12 mouse cellular contexts compared by ENCODE assay signal in genomic region chr6:100525496-100525895, GRCm38 (mm10).
A peak's percentile ranks its signal among the peaks of the same experiment; 100 is the strongest.
DNase-seq lines count a peak whose midpoint lies in the region; ATAC-seq lines count a peak whose summit lies in the region.
"Had no signal": no experiment of that assay in that cellular context is flagged by ENCODE, and none has a peak within 500 bp of the region (broad histone marks: within the 10 kb centered on the region; RNA-seq: fewer than 3 reads in every experiment).

No protein-coding gene starts in this region.

- DNase-seq in hindbrain, embryonic 14.5 days (ENCODE audit: low spot score), result no peak
- peak; percentile 83 for DNase-seq in embryo, embryonic 10.5 days (ENCODE audit: low spot score)
- DNase-seq in mesoderm, embryonic 11.5 days (ENCODE audit: low read depth, low spot score), result peak; percentile 84
- DNase-seq in frontal cortex, adult 2 months (ENCODE audit: extremely low spot score in 1 of 2, low spot score in 1 of 2), result no peak
- DNase-seq in T-cell, adult 2 months (ENCODE audit: low spot score), result no peak
- DNase-seq in thymus, postnatal 10 days (ENCODE audit: low spot score in 2 of 2), result no peak
- DNase-seq: B cell, adult 2 months; cerebellum, postnatal 36 days; lung, postnatal 4 days had no signal

- H3K4me1 ChIP-seq in hindbrain, embryonic 12.5 days, result peaks cover 23% of the 10 kb centered on the region
- H3K4me1 ChIP-seq in hindbrain, embryonic 14.5 days (replicated peaks; ENCODE audit: control insufficient read depth, insufficient read depth, low read length), result peaks cover 6% of the 10 kb centered on the region; the same call in 1 of the 2 replicates
- peaks cover 20% of the 10 kb centered on the region for H3K4me1 ChIP-seq in kidney, embryonic 16.5 days (ENCODE audit: insufficient read depth, low read length)

- H3K9ac ChIP-seq in hindbrain, embryonic 12.5 days, result no peak overlapping the region
- H3K9ac ChIP-seq in hindbrain, embryonic 14.5 days, result no peak overlapping the region
- no peak overlapping the region for H3K9ac ChIP-seq in kidney, embryonic 16.5 days (replicated peaks; ENCODE audit: low read length)

- H3K4me3 ChIP-seq in hindbrain, embryonic 12.5 days, result no peak overlapping the region
- H3K4me3 ChIP-seq in hindbrain, embryonic 14.5 days (replicated peaks; ENCODE audit: low read length), result no peak overlapping the region
- no peak overlapping the region for H3K4me3 ChIP-seq in kidney, embryonic 16.5 days (ENCODE audit: low read length)

- H3K27ac ChIP-seq in hindbrain, embryonic 12.5 days, result no peak overlapping the region
- H3K27ac ChIP-seq in hindbrain, embryonic 14.5 days, result no peak overlapping the region
- H3K27ac ChIP-seq in kidney, embryonic 16.5 days (ENCODE audit: low read length), result no peak overlapping the region

- no peak for ATAC-seq in hindbrain, embryonic 12.5 days (ENCODE audit: low FRiP score)
- no peak for ATAC-seq in hindbrain, embryonic 14.5 days (ENCODE audit: low FRiP score)
- ATAC-seq in kidney, embryonic 16.5 days (ENCODE audit: low FRiP score, low TSS enrichment), result peak; percentile 52
- ATAC-seq: midbrain, embryonic 16.5 days had no signal

- H3K27me3 ChIP-seq in hindbrain, embryonic 12.5 days, result peaks cover 21% of the 10 kb centered on the region
- 0 out of 2 replicates have a peak, but pooled peaks cover 4% of the 10 kb centered on the region for H3K27me3 ChIP-seq in hindbrain, embryonic 14.5 days (ENCODE audit: control insufficient read depth, insufficient read depth, low read length)
- peaks cover 10% of the 10 kb centered on the region for H3K27me3 ChIP-seq in kidney, embryonic 16.5 days (ENCODE audit: insufficient read depth, low read length)

- WGBS in hindbrain, embryonic 12.5 days, result 12% methylated on average over 3 of the region's 3 CpGs
- 9% methylated on average over 3 of the region's 3 CpGs for WGBS in hindbrain, embryonic 14.5 days
- 5% methylated on average over 3 of the region's 3 CpGs for WGBS in kidney, embryonic 16.5 days

- H3K4me2 ChIP-seq in hindbrain, embryonic 12.5 days (replicated peaks), result 0 out of 2 replicates have a peak overlapping the region, but pooled peaks have one; percentile 20
- no peak overlapping the region for H3K4me2 ChIP-seq in hindbrain, embryonic 14.5 days (replicated peaks)
- peak overlapping the region; percentile 38 for H3K4me2 ChIP-seq in kidney, embryonic 16.5 days (replicated peaks; ENCODE audit: low read depth, low read length)

- H3K9me3 ChIP-seq in hindbrain, embryonic 12.5 days (replicated peaks), result no peaks in the 10 kb centered on the region
- H3K9me3 ChIP-seq in hindbrain, embryonic 14.5 days (ENCODE audit: control insufficient read depth, low read length), result no peaks in the 10 kb centered on the region
- H3K9me3 ChIP-seq in kidney, embryonic 16.5 days (ENCODE audit: low read length), result no peaks in the 10 kb centered on the region

- no peaks in the 10 kb centered on the region for H3K36me3 ChIP-seq in hindbrain, embryonic 12.5 days
- H3K36me3 ChIP-seq in hindbrain, embryonic 14.5 days (replicated peaks; ENCODE audit: control insufficient read depth, insufficient read depth), result no peaks in the 10 kb centered on the region
- H3K36me3 ChIP-seq in kidney, embryonic 16.5 days (ENCODE audit: insufficient read depth, low read length), result no peaks in the 10 kb centered on the region

Comparison
In these comparisons a context has a peak if more than half of its experiments do, and no peak if none do; other contexts are left out.
1. DNase-seq: peak in embryo, embryonic 10.5 days (single experiment) and mesoderm, embryonic 11.5 days (single experiment); none in hindbrain, embryonic 14.5 days (single experiment), frontal cortex, adult 2 months (0 of 2), T-cell, adult 2 months (single experiment) and thymus, postnatal 10 days (0 of 2).